Mouse (Mus musculus) lung, postnatal 0 days (tissue): ENCODE results near the gene Rasgrp1. TPM values are rescaled to one million over a fixed set of nuclear protein-coding genes. Genes with fewer than 3 reads are reported as not detected.
A peak's percentile ranks its signal among the peaks of the same experiment; 100 is the strongest.

ENCODE experiments used
- ATAC-seq: fragments of 200-750 bp; cut with Nextera tagmentation; 2 replicates; pipeline ENCODE4 v1.8.0; 2017; ENCODE audit warnings: moderate library complexity
- DNase-seq: peaks from one replicate; pipeline ENCODE4 v3.0.0-alpha.2; 2016; ENCODE audit warnings: low spot score
- H3K27ac ChIP-seq: fragments of 300-500 bp; sonication (generic); 2 replicates; pipeline ENCODE4 v1.5.1; 2014; ENCODE audit warnings: antibody characterized with exemption, mild to moderate bottlenecking, low read length, mixed read lengths
- H3K27me3 ChIP-seq: fragments of 300-500 bp; sonication (generic); replicated peaks from 2 replicates; pipeline ENCODE4 v1.6.1; 2014; ENCODE audit warnings: low read length, mixed read lengths; ENCODE audit not compliant: insufficient read depth
- H3K36me3 ChIP-seq: fragments of 300-500 bp; sonication (generic); 2 replicates; pipeline ENCODE4 v1.6.1; 2014; ENCODE audit warnings: low read length, mixed read lengths; ENCODE audit not compliant: insufficient read depth
- H3K4me1 ChIP-seq: fragments of 300-500 bp; sonication (generic); 2 replicates; pipeline ENCODE4 v1.6.1; 2014; ENCODE audit warnings: antibody characterized with exemption, low read depth, low read length, mixed read lengths; ENCODE audit not compliant: insufficient read depth
- H3K4me2 ChIP-seq: fragments of 300-500 bp; sonication (generic); replicated peaks from 2 replicates; pipeline ENCODE4 v1.6.1; 2014; ENCODE audit warnings: low read depth, mild to moderate bottlenecking, low read length, moderate library complexity, mixed read lengths
- H3K4me3 ChIP-seq: fragments of 300-500 bp; sonication (generic); 2 replicates; pipeline ENCODE4 v1.5.1; 2014; ENCODE audit warnings: low read depth, low read length
- H3K9ac ChIP-seq: fragments of 300-500 bp; sonication (generic); replicated peaks from 2 replicates; pipeline ENCODE4 v1.6.1; 2014; ENCODE audit warnings: low read depth, mild to moderate bottlenecking
- H3K9me3 ChIP-seq: fragments of 300-500 bp; sonication (generic); 2 replicates; pipeline ENCODE4 v1.6.1; 2016; ENCODE audit warnings: low read length, mixed read lengths
- CTCF ChIP-seq: IDR thresholded peaks from 2 replicates; pipeline ENCODE4 v1.5.1; 2016; ENCODE audit warnings: antibody characterized with exemption, mild to moderate bottlenecking
- EP300 ChIP-seq: IDR thresholded peaks from 2 replicates; pipeline ENCODE4 v1.6.1; 2016; ENCODE audit warnings: antibody characterized with exemption, mild to moderate bottlenecking, control low read depth
- WGBS: fragments of 180-500 bp; shearing (Covaris S2); extraction: QIAGEN DNeasy Blood & Tissue Kit; methylation state at CpG from one replicate; pipeline ENCODE4 v1.1.7; 2014; 5-methylcytosine and 5-hydroxymethylcytosine counted together
- polyA plus RNA-seq: library from polyadenylated mRNA; unstranded; fragments of >200 nt; fragmentation: Nextera tagmentation; extraction: Ambion mirVana; gene quantifications from 2 replicates; pipeline ENCODE4 v1.2.1, GENCODE M21; 2015

Gene Rasgrp1
- 0.30 and 0.31 TPM in 2 replicates for polyA plus RNA-seq

- DNase-seq (peak; percentile 12), ATAC-seq (peak; percentile 53)
- WGBS: 5% methylated on average over 54 of the region's 56 CpGs
- Histone ChIP-seq H3K9ac (no peak within 1 kb of the TSS), H3K36me3 (no peaks in the 10 kb centered on the region), H3K9me3 (no peaks in the 10 kb centered on the region), H3K4me3 (peak within 1 kb of the TSS; percentile 35), H3K4me1 (no peaks in the 10 kb centered on the region), H3K27ac (no peak within 1 kb of the TSS), H3K27me3 (peaks cover 5% of the 10 kb centered on the region; the same call in 1 of the 2 replicates), H3K4me2 (peak within 1 kb of the TSS; percentile 66)
- no peak for TF ChIP-seq CTCF
These were observed at the start of gene Rasgrp1 for GRCm38 (mm10) chr2:117342547-117343239. TSS of gene Rasgrp1 (minus strand) at chr2:117343001.

- WGBS: 62% methylated on average over 17 of the region's 17 CpGs
- DNase-seq (peak; percentile 4), ATAC-seq (no peak)
- no peaks in the 10 kb centered on the region for H3K9me3 ChIP-seq
- no peaks in the 10 kb centered on the region for H3K27me3 ChIP-seq
- no peak overlapping the region for H3K9ac ChIP-seq
- no peak for TF ChIP-seq EP300
- TF ChIP-seq CTCF: no peak
- no peak overlapping the region for H3K4me3 ChIP-seq
- no peak overlapping the region for H3K27ac ChIP-seq
- H3K36me3 ChIP-seq: no peaks in the 10 kb centered on the region
- no peak overlapping the region for H3K4me2 ChIP-seq
- no peaks in the 10 kb centered on the region for H3K4me1 ChIP-seq
These were observed 47.4 kb upstream of the Rasgrp1 start for GRCm38 (mm10) chr2:117389925-117390892.

- Histone ChIP-seq H3K4me2 (no peak overlapping the region), H3K27ac (no peak overlapping the region), H3K9me3 (no peaks in the 10 kb centered on the region), H3K36me3 (no peaks in the 10 kb centered on the region), H3K27me3 (no peaks in the 10 kb centered on the region), H3K9ac (no peak overlapping the region), H3K4me3 (no peak overlapping the region), H3K4me1 (no peaks in the 10 kb centered on the region)
- 77% methylated on average over 3 of the region's 3 CpGs for WGBS
- TF ChIP-seq CTCF (no peak), EP300 (no peak)
- ATAC-seq (no peak), DNase-seq (no peak)
These were observed 46.7 kb upstream of the Rasgrp1 start for GRCm38 (mm10) chr2:117389460-117389859.

- 80% methylated on average over 4 of the region's 4 CpGs for WGBS
These were observed 45.3 kb upstream of the Rasgrp1 start for GRCm38 (mm10) chr2:117388121-117388520.

GRCm38 (mm10) chr2:117386981-117387705 is 44.3 kb upstream of the Rasgrp1 start:
- H3K9ac ChIP-seq: no peak overlapping the region
- no peaks in the 10 kb centered on the region for H3K36me3 ChIP-seq
- WGBS: 81% methylated on average over 12 of the region's 12 CpGs
- no peak overlapping the region for H3K4me2 ChIP-seq
- DNase-seq (no peak), ATAC-seq (no peak)
- no peak overlapping the region for H3K27ac ChIP-seq
- no peaks in the 10 kb centered on the region for H3K4me1 ChIP-seq
- TF ChIP-seq EP300 (no peak), CTCF (no peak)
- H3K9me3 ChIP-seq: no peaks in the 10 kb centered on the region
- H3K4me3 ChIP-seq: no peak overlapping the region
- H3K27me3 ChIP-seq: no peaks in the 10 kb centered on the region

More at GRCm38 (mm10) chr2:117388121-117388520, 45.3 kb upstream of the Rasgrp1 start:
- Histone ChIP-seq H3K4me2 (no peak overlapping the region), H3K4me1 (no peaks in the 10 kb centered on the region), H3K27ac (no peak overlapping the region), H3K36me3 (no peaks in the 10 kb centered on the region), H3K9me3 (no peaks in the 10 kb centered on the region), H3K27me3 (no peaks in the 10 kb centered on the region), H3K4me3 (no peak overlapping the region), H3K9ac (no peak overlapping the region)
- TF ChIP-seq EP300 (no peak), CTCF (no peak)
- no peak for ATAC-seq
- no peak for DNase-seq
